Mouse (Mus musculus): ENCODE data around the gene Pgap1. TPM values are rescaled to one million over a fixed set of nuclear protein-coding genes. Genes with fewer than 3 reads are reported as not detected.

Gene Pgap1
- polyA plus RNA-seq, 1 experiment from 2014 or later = 4.9 TPM

DNA sequence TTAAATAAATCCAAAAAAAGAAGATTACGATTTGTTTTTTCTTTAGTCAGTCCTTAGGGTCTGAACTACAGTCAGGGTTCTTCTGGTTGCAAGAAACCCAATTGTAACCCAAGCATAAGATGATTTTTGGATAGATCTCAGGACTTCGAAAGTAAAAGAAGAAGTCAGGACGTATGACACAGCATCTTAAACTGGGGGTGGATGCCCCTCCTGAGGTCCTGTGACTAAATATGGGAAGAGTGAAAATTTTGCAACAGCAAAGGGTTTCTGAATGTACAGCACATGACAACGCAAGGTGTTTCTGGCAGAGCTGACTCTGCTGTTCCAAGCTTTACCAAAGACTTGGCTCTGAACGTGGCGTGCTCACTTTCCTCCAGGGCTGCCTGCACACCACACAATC is 6.4 kb upstream of the Pgap1 start:
- no peaks in the 10 kb centered on the region for H3K4me1 ChIP-seq
- H3K27ac ChIP-seq = no peak overlapping the region
- no peak for DNase-seq (ENCODE audit: low spot score)
- no peaks in the 10 kb centered on the region for H3K27me3 ChIP-seq (ENCODE audit: insufficient read depth, poor library complexity, severe bottlenecking)
- WGBS = 81% methylated on average over 6 of the region's 6 CpGs
- no peak overlapping the region for H3K4me3 ChIP-seq
- H3K9me3 ChIP-seq = no peaks in the 10 kb centered on the region
- no peaks in the 10 kb centered on the region for H3K36me3 ChIP-seq

DNA sequence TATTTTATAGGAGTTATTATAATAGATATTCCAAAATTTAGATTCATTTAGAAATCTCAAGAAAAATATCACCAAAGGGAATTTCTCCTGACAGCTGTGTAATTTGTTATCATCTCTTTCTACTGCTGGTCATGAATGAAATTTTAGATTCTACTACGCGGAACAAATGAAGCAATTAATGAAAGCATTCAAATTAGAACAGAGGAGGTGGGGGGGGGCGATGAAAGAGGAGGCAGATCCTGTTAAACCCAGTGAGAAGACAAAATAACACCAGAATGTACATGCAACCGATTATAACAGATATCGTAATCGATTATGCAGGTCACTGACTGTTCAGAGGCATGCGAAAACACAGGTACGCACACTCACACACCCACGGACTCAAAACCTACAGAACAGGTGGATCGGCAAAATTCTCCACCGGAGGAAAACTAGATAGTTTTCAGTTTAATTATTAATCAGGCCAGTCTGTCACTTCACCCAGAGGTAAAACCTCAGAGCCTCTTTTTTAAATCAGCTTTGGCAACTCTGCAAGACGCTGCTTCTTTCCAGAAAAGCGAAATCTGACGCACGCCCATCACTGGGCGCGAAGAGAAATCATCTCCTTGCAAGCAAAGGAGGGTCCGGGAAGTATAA is 780 bp downstream of the Pgap1 start:
- no peaks in the 10 kb centered on the region for H3K9me3 ChIP-seq
- peak overlapping the region; percentile 88 for H3K4me3 ChIP-seq
- H3K27me3 ChIP-seq (ENCODE audit: insufficient read depth, poor library complexity, severe bottlenecking) = no peaks in the 10 kb centered on the region
- no peak for DNase-seq (ENCODE audit: low spot score)
- WGBS = 6% methylated on average over 18 of the region's 18 CpGs
- H3K4me1 ChIP-seq = 0 out of 2 replicates have a peak, but pooled peaks cover 3% of the 10 kb centered on the region
- no peaks in the 10 kb centered on the region for H3K36me3 ChIP-seq
- peak overlapping the region; percentile 87 for H3K27ac ChIP-seq

- DNase-seq (ENCODE audit: low spot score) = no peak
- Histone ChIP-seq H3K36me3 (no peaks in the 10 kb centered on the region), H3K9me3 (no peaks in the 10 kb centered on the region), H3K27ac (no peak overlapping the region), H3K4me3 (no peak overlapping the region), H3K4me1 (0 out of 2 replicates have a peak, but pooled peaks cover 3% of the 10 kb centered on the region), H3K27me3 (ENCODE audit: insufficient read depth, poor library complexity, severe bottlenecking) (no peaks in the 10 kb centered on the region)
- 49% methylated on average over 4 of the region's 4 CpGs for WGBS
Observed at GRCm38 (mm10) chr1:54555364-54556140, 1.9 kb downstream of the Pgap1 start.

GRCm38 (mm10) chr1:54552621-54553020 is 4.9 kb downstream of the Pgap1 start:
- H3K36me3 ChIP-seq = peaks cover 5% of the 10 kb centered on the region; the same call in 1 of the 2 replicates
- no peaks in the 10 kb centered on the region for H3K9me3 ChIP-seq
- WGBS = 90% methylated on average over 2 of the region's 2 CpGs
- H3K4me3 ChIP-seq = no peak overlapping the region
- no peaks in the 10 kb centered on the region for H3K27me3 ChIP-seq (ENCODE audit: insufficient read depth, poor library complexity, severe bottlenecking)
- DNase-seq (ENCODE audit: low spot score) = no peak
- H3K27ac ChIP-seq = no peak overlapping the region
- H3K4me1 ChIP-seq = 0 out of 2 replicates have a peak, but pooled peaks cover 3% of the 10 kb centered on the region

- WGBS = 88% methylated on average over 9 of the region's 9 CpGs
- Histone ChIP-seq H3K9me3 (no peaks in the 10 kb centered on the region), H3K4me3 (no peak overlapping the region), H3K4me1 (no peaks in the 10 kb centered on the region), H3K27ac (no peak overlapping the region), H3K36me3 (peaks cover 34% of the 10 kb centered on the region), H3K27me3 (ENCODE audit: insufficient read depth, poor library complexity, severe bottlenecking) (no peaks in the 10 kb centered on the region)
- DNase-seq (ENCODE audit: low spot score) = no peak
Observed at GRCm38 (mm10) chr1:54545200-54545599, 12.3 kb downstream of the Pgap1 start.

DNA sequence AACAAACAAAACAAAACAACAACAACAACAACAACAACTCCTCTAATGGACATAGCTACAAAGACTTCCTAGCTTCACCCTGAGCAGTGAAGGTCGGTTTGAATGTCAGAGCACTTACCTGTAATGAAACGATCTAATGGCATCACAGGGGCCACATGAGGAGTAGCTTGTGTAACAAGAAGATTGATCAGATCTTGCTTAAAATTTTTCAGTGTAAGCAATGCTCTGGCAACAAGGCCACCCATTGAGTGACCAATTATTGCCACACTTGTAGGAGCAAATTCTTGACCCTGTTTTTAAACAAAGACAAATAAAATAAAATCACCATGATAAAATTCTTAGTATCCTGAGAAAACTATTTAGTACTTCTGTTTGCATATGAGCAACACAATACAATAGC is 14.6 kb downstream of the Pgap1 start:
- H3K4me1 ChIP-seq = no peaks in the 10 kb centered on the region
- no peak overlapping the region for H3K4me3 ChIP-seq
- H3K27me3 ChIP-seq (ENCODE audit: insufficient read depth, poor library complexity, severe bottlenecking) = no peaks in the 10 kb centered on the region
- peaks cover 43% of the 10 kb centered on the region for H3K36me3 ChIP-seq
- no peak for DNase-seq (ENCODE audit: low spot score)
- WGBS = 86% methylated on average over 2 of the region's 2 CpGs
- no peaks in the 10 kb centered on the region for H3K9me3 ChIP-seq
- H3K27ac ChIP-seq = no peak overlapping the region

DNA sequence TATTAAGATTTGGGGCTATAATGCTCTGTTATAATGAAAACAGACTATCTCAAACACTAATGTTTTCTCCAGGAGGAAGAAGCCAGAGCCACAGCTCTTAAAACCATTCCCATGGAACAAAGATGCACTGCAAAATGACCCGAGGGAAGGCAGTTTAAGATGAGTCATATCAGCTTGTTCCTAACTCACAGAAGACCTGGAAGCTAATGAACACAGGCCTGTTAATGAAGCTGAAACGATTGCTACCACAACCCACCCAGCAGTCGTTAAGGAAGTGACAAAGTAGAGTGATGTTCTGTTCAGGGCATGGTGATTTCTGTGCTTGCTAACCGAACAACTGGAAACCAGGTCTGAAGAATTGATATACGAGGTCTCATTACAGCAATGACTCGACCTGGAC is 26.3 kb downstream of the Pgap1 start:
- Histone ChIP-seq H3K27me3 (ENCODE audit: insufficient read depth, poor library complexity, severe bottlenecking) (no peaks in the 10 kb centered on the region), H3K4me1 (no peaks in the 10 kb centered on the region), H3K4me3 (no peak overlapping the region), H3K27ac (no peak overlapping the region), H3K36me3 (peaks cover 3% of the 10 kb centered on the region), H3K9me3 (no peaks in the 10 kb centered on the region)
- 75% methylated on average over 6 of the region's 6 CpGs for WGBS
- no peak for DNase-seq (ENCODE audit: low spot score)

DNA sequence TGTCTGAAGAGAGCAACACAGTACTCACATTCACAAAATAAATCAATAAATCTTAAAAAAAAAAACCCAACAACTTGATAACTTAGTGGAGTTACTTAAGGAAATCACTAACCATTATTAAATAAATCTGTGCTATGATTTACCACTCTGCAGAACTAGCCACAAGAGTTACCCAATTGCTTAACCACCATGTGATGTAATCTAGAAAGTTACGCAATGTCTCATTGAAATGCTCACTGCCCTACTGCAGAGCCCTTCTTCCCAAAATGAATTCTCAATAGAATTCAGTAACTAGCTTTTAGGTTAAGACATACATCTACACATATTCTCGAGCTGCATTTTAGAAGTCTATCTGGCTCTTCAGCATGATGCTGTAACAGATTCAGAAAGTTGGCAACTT is 33.8 kb downstream of the Pgap1 start:
- H3K4me1 ChIP-seq = no peaks in the 10 kb centered on the region
- no peak overlapping the region for H3K4me3 ChIP-seq
- H3K27me3 ChIP-seq (ENCODE audit: insufficient read depth, poor library complexity, severe bottlenecking) = no peaks in the 10 kb centered on the region
- H3K9me3 ChIP-seq = no peaks in the 10 kb centered on the region
- 90% methylated on average over 2 of the region's 2 CpGs for WGBS
- DNase-seq (ENCODE audit: low spot score) = no peak
- H3K27ac ChIP-seq = no peak overlapping the region
- peaks cover 12% of the 10 kb centered on the region for H3K36me3 ChIP-seq

GRCm38 (mm10) chr1:54520062-54520577 is 37.4 kb downstream of the Pgap1 start:
- H3K27ac ChIP-seq = no peak overlapping the region
- peaks cover 16% of the 10 kb centered on the region for H3K36me3 ChIP-seq
- H3K4me1 ChIP-seq = no peaks in the 10 kb centered on the region
- no peak for DNase-seq (ENCODE audit: low spot score)
- H3K4me3 ChIP-seq = no peak overlapping the region
- WGBS = 86% methylated on average over 5 of the region's 5 CpGs
- no peaks in the 10 kb centered on the region for H3K27me3 ChIP-seq (ENCODE audit: insufficient read depth, poor library complexity, severe bottlenecking)
- no peaks in the 10 kb centered on the region for H3K9me3 ChIP-seq

- no peaks in the 10 kb centered on the region for H3K27me3 ChIP-seq (ENCODE audit: insufficient read depth, poor library complexity, severe bottlenecking)
- no peak for DNase-seq (ENCODE audit: low spot score)
- H3K4me1 ChIP-seq = no peaks in the 10 kb centered on the region
- no peak overlapping the region for H3K27ac ChIP-seq
- peaks cover 10% of the 10 kb centered on the region for H3K36me3 ChIP-seq
- WGBS = 87% methylated on average over 1 of the region's 1 CpGs
- H3K4me3 ChIP-seq = no peak overlapping the region
- H3K9me3 ChIP-seq = no peaks in the 10 kb centered on the region
Observed at GRCm38 (mm10) chr1:54513836-54514235, 43.6 kb downstream of the Pgap1 start.

GRCm38 (mm10) chr1:54498496-54498895 is 59.0 kb downstream of the Pgap1 start:
- peaks cover 8% of the 10 kb centered on the region; the same call in 1 of the 2 replicates for H3K36me3 ChIP-seq
- no peaks in the 10 kb centered on the region for H3K4me1 ChIP-seq
- 67% methylated on average over 2 of the region's 2 CpGs for WGBS
- no peak for DNase-seq (ENCODE audit: low spot score)
- H3K9me3 ChIP-seq = no peaks in the 10 kb centered on the region
- no peak overlapping the region for H3K27ac ChIP-seq
- no peak overlapping the region for H3K4me3 ChIP-seq
- H3K27me3 ChIP-seq (ENCODE audit: insufficient read depth, poor library complexity, severe bottlenecking) = no peaks in the 10 kb centered on the region

- 59% methylated on average over 1 of the region's 1 CpGs for WGBS
- no peak for DNase-seq (ENCODE audit: low spot score)
Observed at GRCm38 (mm10) chr1:54496254-54496653, 61.2 kb downstream of the Pgap1 start.

DNA sequence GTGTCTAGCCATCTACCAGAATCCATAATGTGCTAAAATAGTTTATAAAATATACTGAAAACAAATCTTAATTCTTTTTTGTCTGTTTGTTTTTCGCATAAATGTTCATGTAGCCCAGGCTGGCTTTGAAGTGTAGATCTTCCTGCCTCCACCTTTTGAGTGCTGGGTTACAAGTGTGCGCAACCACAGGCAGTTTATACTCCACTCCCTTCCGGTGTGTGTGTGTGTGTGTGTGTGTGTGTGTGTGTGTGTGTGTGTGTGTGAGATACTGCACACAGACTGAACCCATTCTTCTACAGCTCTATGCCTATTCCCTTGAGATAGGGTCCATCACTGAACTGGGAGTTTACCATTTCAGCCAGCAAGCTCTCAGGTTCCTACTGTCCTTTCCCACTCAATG is 64.0 kb downstream of the Pgap1 start:
- DNase-seq (ENCODE audit: low spot score) = no peak
- no peaks in the 10 kb centered on the region for H3K4me1 ChIP-seq
- 88% methylated on average over 3 of the region's 3 CpGs for WGBS

More at GRCm38 (mm10) chr1:54496254-54496653, 61.2 kb downstream of the Pgap1 start:
- H3K4me3 ChIP-seq = no peak overlapping the region
- H3K4me1 ChIP-seq = no peaks in the 10 kb centered on the region
- no peak overlapping the region for H3K27ac ChIP-seq
- H3K36me3 ChIP-seq = peaks cover 4% of the 10 kb centered on the region; the same call in 1 of the 2 replicates
- no peaks in the 10 kb centered on the region for H3K9me3 ChIP-seq
- H3K27me3 ChIP-seq (ENCODE audit: insufficient read depth, poor library complexity, severe bottlenecking) = no peaks in the 10 kb centered on the region

More for the DNA sequence above, 64.0 kb downstream of the Pgap1 start:
- no peak overlapping the region for H3K27ac ChIP-seq
- no peaks in the 10 kb centered on the region for H3K9me3 ChIP-seq
- H3K36me3 ChIP-seq = peaks cover 8% of the 10 kb centered on the region; the same call in 1 of the 2 replicates
- no peaks in the 10 kb centered on the region for H3K27me3 ChIP-seq (ENCODE audit: insufficient read depth, poor library complexity, severe bottlenecking)
- no peak overlapping the region for H3K4me3 ChIP-seq

All from heart, embryonic 10.5 days (tissue).